Mouse (Mus musculus): ENCODE measurements around the gene Cd3d. TPM values are rescaled to one million over a fixed set of nuclear protein-coding genes. Genes with fewer than 3 reads are reported as not detected.

Gene Cd3d
- total RNA-seq, 4 experiments from 2014 or later, result not detected

GRCm38 (mm10) chr9:44992271-44992670, 10.7 kb downstream of the Cd3d start:
- DNase-seq (ENCODE audit: low spot score in 2 of 2), result no peak

GRCm38 (mm10) chr9:44993268-44993667, 11.7 kb downstream of the Cd3d start:
- DNase-seq (ENCODE audit: low spot score in 2 of 2), result no peak

- DNase-seq (ENCODE audit: low spot score in 2 of 2), result no peak
These were observed 13.4 kb downstream of the Cd3d start for GRCm38 (mm10) chr9:44994962-44995361.

- DNase-seq (ENCODE audit: low spot score in 2 of 2), result no peak
These were observed 15.0 kb downstream of the Cd3d start for GRCm38 (mm10) chr9:44996590-44996989.

- no peak for DNase-seq (ENCODE audit: low spot score in 2 of 2)
These were observed 16.6 kb downstream of the Cd3d start for GRCm38 (mm10) chr9:44998138-44998537.

GRCm38 (mm10) chr9:44999171-44999570, 17.6 kb downstream of the Cd3d start:
- DNase-seq (ENCODE audit: low spot score in 2 of 2), result peak in 1 of 2 experiments; percentile 33

GRCm38 (mm10) chr9:44999776-45000175, 18.2 kb downstream of the Cd3d start:
- DNase-seq (ENCODE audit: low spot score in 2 of 2), result no peak

GRCm38 (mm10) chr9:45000249-45000648, 18.7 kb downstream of the Cd3d start:
- no peak for DNase-seq (ENCODE audit: low spot score in 2 of 2)

GRCm38 (mm10) chr9:45007404-45007803, 25.8 kb downstream of the Cd3d start:
- no peak for DNase-seq (ENCODE audit: low spot score in 2 of 2)

GRCm38 (mm10) chr9:45008342-45008741, 26.8 kb downstream of the Cd3d start:
- no peak for DNase-seq (ENCODE audit: low spot score in 2 of 2)

GRCm38 (mm10) chr9:45009180-45010078, 27.8 kb downstream of the Cd3d start, which contains the start of gene Cd3e:
Cd3e (minus strand) TSS chr9:45009627.
- DNase-seq (ENCODE audit: low spot score in 2 of 2), result no peak

GRCm38 (mm10) chr9:45010461-45010860, 28.9 kb downstream of the Cd3d start:
- DNase-seq (ENCODE audit: low spot score in 2 of 2), result no peak

GRCm38 (mm10) chr9:45011291-45011690, 29.7 kb downstream of the Cd3d start:
- DNase-seq (ENCODE audit: low spot score in 2 of 2), result no peak

GRCm38 (mm10) chr9:45014879-45015278, 33.3 kb downstream of the Cd3d start:
- no peak for DNase-seq (ENCODE audit: low spot score in 2 of 2)

- DNase-seq (ENCODE audit: low spot score in 2 of 2), result no peak
These were observed 34.3 kb downstream of the Cd3d start for GRCm38 (mm10) chr9:45015841-45016240.

GRCm38 (mm10) chr9:45018031-45018430, 36.4 kb downstream of the Cd3d start:
- no peak for DNase-seq (ENCODE audit: low spot score in 2 of 2)

GRCm38 (mm10) chr9:45022800-45023199, 41.2 kb downstream of the Cd3d start:
- no peak for DNase-seq (ENCODE audit: low spot score in 2 of 2)

GRCm38 (mm10) chr9:45023638-45024037, 42.1 kb downstream of the Cd3d start:
- DNase-seq (ENCODE audit: low spot score in 2 of 2), result no peak

GRCm38 (mm10) chr9:45024187-45024586, 42.6 kb downstream of the Cd3d start:
- DNase-seq (ENCODE audit: low spot score in 2 of 2), result no peak

GRCm38 (mm10) chr9:45027376-45027775, 45.8 kb downstream of the Cd3d start:
- DNase-seq (ENCODE audit: low spot score in 2 of 2), result no peak

GRCm38 (mm10) chr9:45030341-45030740, 48.8 kb downstream of the Cd3d start:
- no peak for DNase-seq (ENCODE audit: low spot score in 2 of 2)

- no peak for DNase-seq (ENCODE audit: low spot score in 2 of 2)
These were observed 50.7 kb downstream of the Cd3d start for GRCm38 (mm10) chr9:45032261-45032660.

GRCm38 (mm10) chr9:45034526-45034925, 52.9 kb downstream of the Cd3d start:
- DNase-seq (ENCODE audit: low spot score in 2 of 2), result no peak

All from gastrocnemius, adult 8-10 months (tissue).